Mouse (Mus musculus) brown adipose tissue, adult 24 weeks (tissue): ENCODE data around the gene Dnajb11. TPM values are rescaled to one million over a fixed set of nuclear protein-coding genes. Genes with fewer than 3 reads are reported as not detected.

Experiments used
- H3K27ac ChIP-seq: fragments of 200-500 bp; replicated peaks from 2 replicates; pipeline ENCODE4 v1.5.1; 2012; ENCODE audit warnings: low read depth, mild to moderate bottlenecking, low read length
- H3K4me1 ChIP-seq: fragments of 200-500 bp; 2 replicates; pipeline ENCODE4 v1.6.1; 2012; ENCODE audit warnings: low read length, mixed read lengths; ENCODE audit not compliant: control insufficient read depth, insufficient read depth, insufficient read length
- H3K4me3 ChIP-seq: fragments of 200-500 bp; 2 replicates; pipeline ENCODE4 v1.5.1; 2012; ENCODE audit warnings: low read depth, mild to moderate bottlenecking, low read length, moderate library complexity; ENCODE audit not compliant: insufficient read depth
- polyA plus RNA-seq: library from polyadenylated mRNA; stranded (reverse); fragments of >200 nt; gene quantifications from 2 replicates; pipeline ENCODE4 v1.2.4, GENCODE M21; 2012; ENCODE audit not compliant: missing spikeins, insufficient read depth, insufficient read length

Gene Dnajb11
- 26.8 and 27.2 TPM in 2 replicates for polyA plus RNA-seq

- Histone ChIP-seq H3K4me3 (peak within 1 kb of the TSS; percentile 83), H3K27ac (0 out of 2 replicates have a peak within 1 kb of the TSS, but pooled peaks have one; percentile 36)
Measured at GRCm38 (mm10) chr16:22857431-22858113, at the start of gene Dnajb11, which contains the start of gene Tbccd1. Dnajb11 (plus strand) TSS chr16:22857845. Tbccd1 (minus strand) TSS chr16:22857669.

DNA sequence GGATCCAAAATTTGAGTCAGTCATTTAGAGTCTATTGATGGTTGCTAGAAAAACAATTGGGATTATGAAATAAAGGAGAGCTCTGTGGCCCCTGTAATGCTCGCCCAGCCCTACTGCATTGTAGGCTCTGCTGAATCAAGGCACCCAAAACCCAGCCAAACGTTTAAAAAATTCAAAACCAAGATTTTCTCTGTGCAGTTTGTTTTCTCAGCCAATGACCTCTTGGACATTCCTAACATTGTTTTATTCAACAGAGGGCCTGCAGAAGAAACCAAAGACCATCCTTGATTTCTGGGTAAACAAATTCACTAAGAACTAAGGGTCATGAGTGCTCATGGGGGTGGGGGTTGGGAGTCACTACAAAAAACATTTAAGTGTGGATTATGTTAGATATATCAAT lies 46.2 kb upstream of the Dnajb11 start, which contains the start of gene Crygs:
Gene Crygs (minus strand): TSS at position 101 of the 400 bp plus-strand sequence.
- H3K4me3 ChIP-seq: no peak within 1 kb of the TSS

More at GRCm38 (mm10) chr16:22857431-22858113, at the start of gene Dnajb11, which contains the start of gene Tbccd1:
- no peaks in the 10 kb centered on the region for H3K4me1 ChIP-seq

GRCm38 (mm10) chr16:22820731-22821130 lies 36.9 kb upstream of the Dnajb11 start:
- Histone ChIP-seq H3K27ac (no peak overlapping the region), H3K4me3 (no peak overlapping the region), H3K4me1 (no peaks in the 10 kb centered on the region)

More for the DNA sequence above, 46.2 kb upstream of the Dnajb11 start, which contains the start of gene Crygs:
- no peak within 1 kb of the TSS for H3K27ac ChIP-seq
- H3K4me1 ChIP-seq: no peaks in the 10 kb centered on the region

DNA sequence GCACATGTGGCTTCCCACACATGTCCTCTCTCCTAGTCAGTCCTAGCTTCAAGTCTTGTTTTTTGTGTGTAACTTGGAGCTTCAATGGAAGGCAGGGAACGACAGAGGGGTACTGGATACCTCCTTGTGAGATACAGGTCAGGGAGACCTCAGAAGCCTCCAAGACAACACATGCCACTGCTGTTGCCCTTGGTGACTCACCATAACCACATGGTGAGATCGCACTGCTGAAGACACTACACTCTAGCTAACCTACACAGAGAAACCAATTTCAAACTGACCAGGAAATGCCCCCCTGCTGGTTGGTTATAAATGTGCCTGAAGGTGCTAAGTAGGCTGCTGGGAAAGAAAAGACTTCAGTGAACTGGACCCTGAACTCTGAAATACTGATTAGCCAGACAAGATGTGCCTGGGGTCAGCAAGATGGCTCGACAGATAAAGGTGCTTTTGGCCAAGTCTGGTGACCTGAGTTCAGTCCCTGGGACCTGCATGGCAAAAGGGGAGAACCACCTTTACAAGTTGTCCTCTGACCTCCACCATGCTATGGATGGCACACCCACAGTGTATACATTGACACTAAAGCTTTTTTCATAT lies 24.6 kb upstream of the Dnajb11 start:
- H3K27ac ChIP-seq: no peak overlapping the region
- no peaks in the 10 kb centered on the region for H3K4me1 ChIP-seq
- H3K4me3 ChIP-seq: no peak overlapping the region

DNA sequence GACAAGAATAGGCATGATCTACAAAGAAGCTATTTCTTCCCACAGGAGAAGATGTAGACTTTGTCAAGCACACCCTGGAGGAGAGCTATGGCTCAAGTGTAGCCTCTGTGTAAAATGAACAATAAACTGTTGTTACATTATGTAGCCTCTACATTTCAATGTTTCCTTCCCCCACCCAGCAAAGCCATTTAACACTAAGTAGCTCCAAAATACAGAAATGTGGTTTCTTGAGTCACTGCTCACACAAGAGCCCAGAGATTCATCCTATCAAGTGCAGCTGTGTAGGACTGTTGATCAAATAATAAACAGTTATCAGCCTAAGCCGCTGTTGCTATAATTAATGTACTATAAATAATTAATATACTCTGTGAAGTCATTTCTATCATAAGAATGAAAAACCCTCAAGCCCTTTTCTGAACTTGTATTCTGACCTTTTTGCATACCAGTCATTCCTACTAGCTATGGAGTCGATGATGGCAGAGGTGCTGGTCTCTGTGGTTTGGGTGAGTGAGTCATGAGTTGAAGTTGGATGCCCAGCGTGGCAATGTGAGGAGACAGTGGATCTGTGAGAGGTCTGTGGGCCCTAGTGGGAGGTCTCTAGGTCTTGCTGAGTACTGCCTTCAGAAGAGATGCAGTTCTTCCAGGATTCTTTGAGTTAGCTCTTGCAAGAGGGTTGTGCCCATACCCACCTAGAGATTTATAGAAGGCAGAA lies 18.3 kb upstream of the Dnajb11 start:
- Histone ChIP-seq H3K4me1 (no peaks in the 10 kb centered on the region), H3K27ac (no peak overlapping the region)

DNA sequence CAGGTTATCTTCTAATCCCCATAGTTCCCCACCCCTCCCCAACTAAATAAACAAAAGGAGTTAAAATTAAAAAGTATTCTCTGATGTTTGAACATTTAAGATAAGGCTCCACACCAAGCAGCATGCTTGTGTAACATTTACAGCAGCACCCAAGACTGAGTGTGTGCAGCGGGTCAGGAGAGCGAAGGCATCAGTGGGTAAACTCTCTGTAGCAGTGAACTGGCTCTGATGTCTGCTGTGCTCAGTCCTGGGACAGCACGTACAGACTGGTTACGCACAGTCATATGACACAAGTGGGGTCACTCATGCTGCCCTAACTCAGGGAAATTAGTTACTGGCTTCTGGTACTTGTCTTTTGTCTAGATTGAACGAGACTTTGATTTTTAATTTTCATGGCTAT lies 14.8 kb upstream of the Dnajb11 start:
- Histone ChIP-seq H3K27ac (no peak overlapping the region), H3K4me1 (peaks cover 3% of the 10 kb centered on the region; the same call in 1 of the 2 replicates), H3K4me3 (no peak overlapping the region)

More for the DNA sequence above, 18.3 kb upstream of the Dnajb11 start:
- H3K4me3 ChIP-seq: no peak overlapping the region

DNA sequence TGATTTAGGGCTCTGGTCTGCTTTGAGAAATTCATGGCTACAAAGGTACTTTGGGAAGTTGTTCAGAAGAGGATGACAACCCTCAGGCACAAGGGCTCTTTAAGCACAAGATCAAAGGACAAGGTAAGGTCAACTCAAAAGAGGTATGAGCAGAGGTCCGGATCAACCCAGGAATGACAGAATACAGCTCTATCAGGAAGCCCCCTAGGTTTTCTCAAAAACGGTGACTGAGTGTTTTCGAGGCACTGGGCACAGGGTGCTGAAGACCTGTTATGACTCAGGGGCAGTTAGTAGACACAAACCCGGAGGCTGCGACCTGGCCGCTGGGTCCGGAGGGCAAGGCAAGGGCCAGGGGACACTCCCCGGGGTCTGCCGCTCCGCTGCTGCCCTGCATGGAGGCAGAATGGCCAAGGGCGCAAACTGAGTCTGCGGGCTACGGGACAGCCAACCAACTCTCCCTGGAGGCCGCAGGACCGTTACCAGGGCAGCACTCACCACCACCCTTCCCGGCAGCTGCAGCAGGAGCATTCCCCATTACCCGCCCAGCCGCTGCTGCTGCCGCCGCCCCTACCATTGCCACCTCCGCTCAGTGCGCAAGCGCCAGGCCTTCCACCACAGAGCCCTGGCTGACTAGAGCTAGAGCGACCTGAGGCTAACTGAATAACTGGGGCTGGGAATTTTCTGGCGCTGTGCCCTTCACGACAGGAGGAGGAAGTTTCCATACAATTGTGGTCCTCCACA lies 13.4 kb upstream of the Dnajb11 start:
- Histone ChIP-seq H3K4me3 (peak overlapping the region; percentile 53), H3K4me1 (peaks cover 3% of the 10 kb centered on the region; the same call in 1 of the 2 replicates), H3K27ac (no peak overlapping the region)

DNA sequence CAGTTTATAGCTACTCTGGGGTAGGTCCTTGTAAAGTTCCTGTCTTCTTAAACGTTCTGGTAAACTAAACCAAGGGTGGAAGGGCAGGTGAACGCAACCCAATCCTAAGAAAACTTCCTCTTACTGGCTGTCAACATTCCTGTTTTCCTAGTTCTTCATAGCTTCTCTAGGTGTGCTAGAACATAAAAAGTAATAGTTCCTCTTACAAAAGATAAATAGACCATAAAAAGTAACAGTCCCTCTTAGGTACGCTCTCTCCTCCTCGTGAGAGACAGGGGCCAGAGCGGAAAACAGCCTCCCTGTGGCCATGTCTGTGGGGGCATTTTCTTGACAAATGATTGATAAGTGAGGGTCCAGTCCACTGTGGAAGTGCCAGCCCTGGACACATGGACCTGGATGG lies 12.8 kb upstream of the Dnajb11 start:
- peaks cover 3% of the 10 kb centered on the region; the same call in 1 of the 2 replicates for H3K4me1 ChIP-seq
- no peak overlapping the region for H3K27ac ChIP-seq
- H3K4me3 ChIP-seq: peak overlapping the region; percentile 53

DNA sequence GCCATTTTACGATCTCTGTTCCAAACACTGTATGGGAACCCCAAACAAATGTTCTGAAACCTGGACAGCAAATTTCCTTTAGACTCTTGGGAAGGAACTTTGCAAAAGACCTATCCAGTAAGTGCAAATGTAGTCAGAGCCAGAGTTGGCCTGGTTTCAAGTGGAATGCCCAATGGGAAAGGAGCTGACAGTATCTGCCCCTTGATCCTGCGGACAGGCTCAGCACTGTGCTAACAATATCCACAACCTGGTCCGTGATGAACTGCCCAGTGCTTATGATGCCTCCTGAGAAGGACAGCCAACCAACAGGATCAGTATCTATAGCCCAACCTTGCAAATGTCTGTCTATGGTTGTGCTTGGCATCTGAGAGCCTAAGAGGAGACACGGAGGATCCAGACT lies 12.2 kb upstream of the Dnajb11 start:
- Histone ChIP-seq H3K4me1 (peaks cover 3% of the 10 kb centered on the region; the same call in 1 of the 2 replicates), H3K4me3 (no peak overlapping the region), H3K27ac (no peak overlapping the region)

GRCm38 (mm10) chr16:22847686-22848085 lies 10.0 kb upstream of the Dnajb11 start:
- Histone ChIP-seq H3K4me1 (peaks cover 3% of the 10 kb centered on the region; the same call in 1 of the 2 replicates), H3K27ac (no peak overlapping the region), H3K4me3 (no peak overlapping the region)

DNA sequence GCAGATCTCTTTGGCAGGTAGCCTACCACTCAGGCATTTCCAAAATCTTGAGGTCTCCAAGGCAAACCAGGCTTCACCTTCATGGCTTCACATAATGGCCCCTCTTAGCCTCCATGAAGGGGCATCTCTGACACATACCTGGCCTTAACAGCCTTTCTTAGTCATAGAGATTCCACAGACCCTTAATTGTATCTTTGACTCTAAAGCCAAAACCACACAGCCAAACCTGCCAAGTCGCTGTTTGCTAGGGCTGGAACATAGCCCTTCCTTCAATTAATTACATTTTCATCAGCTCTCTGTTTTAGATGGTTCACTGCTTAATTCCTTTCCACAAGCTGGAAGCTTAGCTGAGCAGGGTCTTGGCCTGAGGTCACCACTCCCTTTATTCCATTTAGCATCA lies 9.3 kb upstream of the Dnajb11 start:
- Histone ChIP-seq H3K4me3 (no peak overlapping the region), H3K4me1 (peaks cover 3% of the 10 kb centered on the region; the same call in 1 of the 2 replicates), H3K27ac (no peak overlapping the region)

DNA sequence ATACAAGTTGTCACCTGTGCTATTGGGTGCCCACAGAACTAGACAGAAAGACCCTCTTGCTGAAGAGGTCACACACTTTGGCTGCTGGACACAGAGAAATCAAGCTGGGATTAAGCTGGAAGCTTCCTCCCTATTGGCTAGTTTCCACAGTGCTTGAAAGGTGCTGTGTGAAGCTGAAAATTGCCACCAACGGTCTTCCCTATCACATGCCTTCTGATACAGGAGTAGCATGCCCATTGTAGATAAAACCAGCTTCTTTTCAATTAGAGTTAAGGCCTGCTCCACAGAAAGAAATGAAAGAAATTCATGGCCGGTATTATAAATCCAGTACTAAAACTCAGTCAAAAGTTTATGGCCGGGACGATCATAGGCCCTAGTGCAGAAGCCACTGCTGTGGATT lies 4.9 kb upstream of the Dnajb11 start:
- Histone ChIP-seq H3K4me1 (no peaks in the 10 kb centered on the region), H3K27ac (no peak overlapping the region), H3K4me3 (no peak overlapping the region)

DNA sequence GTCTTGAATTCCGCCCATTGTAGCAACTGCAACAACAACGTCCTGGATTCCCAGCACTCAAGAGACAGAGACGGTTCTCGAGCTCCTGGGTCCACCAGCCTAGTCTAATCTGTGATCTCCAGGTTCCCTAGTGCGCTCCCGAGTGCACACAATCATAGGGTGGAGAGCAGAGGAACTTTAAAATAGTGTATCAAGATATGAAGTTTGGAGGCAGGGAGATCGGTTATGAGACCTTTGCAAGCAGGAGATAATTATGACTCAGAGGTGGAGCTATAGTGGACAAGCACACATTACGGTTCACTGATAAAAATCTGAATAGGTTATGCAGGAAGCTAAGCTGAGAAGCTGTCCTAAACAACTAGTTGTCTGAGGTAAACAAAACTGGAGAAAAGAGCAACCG lies 872 bp upstream of the Dnajb11 start:
- H3K4me1 ChIP-seq: no peaks in the 10 kb centered on the region
- H3K27ac ChIP-seq: no peak overlapping the region
- peak overlapping the region; percentile 65 for H3K4me3 ChIP-seq

- Histone ChIP-seq H3K4me1 (no peaks in the 10 kb centered on the region), H3K27ac (no peak overlapping the region), H3K4me3 (no peak overlapping the region)
Measured at GRCm38 (mm10) chr16:22872397-22872796, 14.8 kb downstream of the Dnajb11 start.
